Mouse (Mus musculus) embryonic facial prominence, embryonic 11.5 days (tissue): Measurements from ENCODE around the gene Prmt1. TPM values are rescaled to one million over a fixed set of nuclear protein-coding genes. Genes with fewer than 3 reads are reported as not detected.

Source experiments
- ATAC-seq: fragments of 200-750 bp; cut with Nextera tagmentation; replicated peaks from 2 replicates; pipeline ENCODE4 v1.8.0; 2017; ENCODE audit warnings: low read depth; ENCODE audit not compliant: insufficient number of reproducible peaks, low FRiP score, low TSS enrichment
- DNase-seq: peaks from one replicate; pipeline ENCODE4 v3.0.0-alpha.2; 2015; ENCODE audit warnings: low spot score
- H3K27ac ChIP-seq: fragments of 300-500 bp; sonication (generic); replicated peaks from 2 replicates; pipeline ENCODE4 v1.5.1; 2014; ENCODE audit warnings: mild to moderate bottlenecking, low read depth, low read length, control low read depth
- H3K27me3 ChIP-seq: fragments of 300-500 bp; sonication (generic); 2 replicates; pipeline ENCODE4 v1.6.1; 2014; ENCODE audit warnings: mild to moderate bottlenecking, low read length, moderate library complexity, mixed read lengths; ENCODE audit not compliant: control insufficient read depth, insufficient read depth
- H3K36me3 ChIP-seq: fragments of 300-500 bp; sonication (generic); replicated peaks from 2 replicates; pipeline ENCODE4 v1.6.1; 2014; ENCODE audit warnings: low read depth, mild to moderate bottlenecking, low read length, moderate library complexity, mixed read lengths; ENCODE audit not compliant: control insufficient read depth, insufficient read depth
- H3K4me1 ChIP-seq: fragments of 300-500 bp; sonication (generic); 2 replicates; pipeline ENCODE4 v1.6.1; 2014; ENCODE audit warnings: low read length, mixed read lengths; ENCODE audit not compliant: control insufficient read depth, insufficient read depth
- H3K4me2 ChIP-seq: fragments of 300-500 bp; sonication (generic); 2 replicates; pipeline ENCODE4 v1.6.1; 2014; ENCODE audit warnings: low read depth, mild to moderate bottlenecking, control low read depth, low read length, moderate library complexity
- H3K4me3 ChIP-seq: fragments of 300-500 bp; sonication (generic); 2 replicates; pipeline ENCODE4 v1.5.1; 2014; ENCODE audit warnings: low read depth, low read length, control low read depth
- H3K9ac ChIP-seq: fragments of 300-500 bp; sonication (generic); replicated peaks from 2 replicates; pipeline ENCODE4 v1.6.1; 2014; ENCODE audit warnings: mild to moderate bottlenecking, control low read depth, low read length
- H3K9me3 ChIP-seq: fragments of 300-500 bp; sonication (generic); replicated peaks from 2 replicates; pipeline ENCODE4 v1.6.1; 2016; ENCODE audit warnings: mild to moderate bottlenecking, low read length, inconsistent platforms, mixed read lengths; ENCODE audit not compliant: control insufficient read depth
- WGBS: fragments of 180-500 bp; shearing (Covaris S2); extraction: QIAGEN DNeasy Blood & Tissue Kit; methylation state at CpG from one replicate; pipeline ENCODE4 v1.1.7; 2014; 5-methylcytosine and 5-hydroxymethylcytosine counted together
- polyA plus RNA-seq: library from polyadenylated mRNA; unstranded; fragments of >200 nt; fragmentation: Nextera tagmentation; extraction: Ambion mirVana; gene quantifications from 2 replicates; pipeline ENCODE4 v1.2.1, GENCODE M21; 2014

The Prmt1 gene
- 289 and 293 TPM in 2 replicates for polyA plus RNA-seq

GRCm38 (mm10) chr7:44986192-44986878 lies at the start of gene Prmt1:
Gene Prmt1, minus strand, starts transcription at chr7:44986568.
- Histone ChIP-seq H3K27ac (peak within 1 kb of the TSS; percentile 96), H3K4me3 (peak within 1 kb of the TSS; percentile 98), H3K4me2 (peak within 1 kb of the TSS; percentile 57), H3K9ac (peak within 1 kb of the TSS; percentile 99), H3K9me3 (no peaks in the 10 kb centered on the region), H3K36me3 (peaks cover 12% of the 10 kb centered on the region), H3K4me1 (peaks cover 7% of the 10 kb centered on the region), H3K27me3 (no peaks in the 10 kb centered on the region)
- DNase-seq (peak; percentile 99), ATAC-seq (peak; percentile 95)
- WGBS = under 1% methylated on average over 42 of the region's 42 CpGs

DNA sequence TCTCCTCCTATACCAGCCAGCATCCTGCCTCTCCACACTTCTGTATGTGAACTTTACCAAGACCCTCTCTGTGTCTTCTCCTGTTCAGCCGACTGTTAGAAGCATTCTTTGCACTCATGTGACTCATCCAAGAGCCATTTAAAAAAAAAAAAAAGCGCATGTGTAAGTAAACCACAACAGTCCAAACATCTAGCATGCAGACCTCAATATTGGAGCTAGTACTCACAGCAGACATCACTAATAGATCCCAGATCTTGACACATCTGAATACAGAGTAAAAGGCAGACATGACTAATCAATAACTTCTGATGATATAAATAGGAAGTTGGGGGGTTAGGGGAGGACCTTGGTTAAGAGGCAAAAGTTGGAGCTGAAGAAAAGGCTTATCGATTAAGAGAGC lies 49.3 kb upstream of the Prmt1 start:
- Histone ChIP-seq H3K4me3 (no peak overlapping the region), H3K27ac (no peak overlapping the region), H3K9me3 (no peaks in the 10 kb centered on the region), H3K4me2 (no peak overlapping the region), H3K4me1 (no peaks in the 10 kb centered on the region), H3K27me3 (no peaks in the 10 kb centered on the region), H3K9ac (no peak overlapping the region), H3K36me3 (peaks cover 42% of the 10 kb centered on the region)
- DNase-seq = no peak
- 91% methylated on average over 3 of the region's 3 CpGs for WGBS
- no peak for ATAC-seq

DNA sequence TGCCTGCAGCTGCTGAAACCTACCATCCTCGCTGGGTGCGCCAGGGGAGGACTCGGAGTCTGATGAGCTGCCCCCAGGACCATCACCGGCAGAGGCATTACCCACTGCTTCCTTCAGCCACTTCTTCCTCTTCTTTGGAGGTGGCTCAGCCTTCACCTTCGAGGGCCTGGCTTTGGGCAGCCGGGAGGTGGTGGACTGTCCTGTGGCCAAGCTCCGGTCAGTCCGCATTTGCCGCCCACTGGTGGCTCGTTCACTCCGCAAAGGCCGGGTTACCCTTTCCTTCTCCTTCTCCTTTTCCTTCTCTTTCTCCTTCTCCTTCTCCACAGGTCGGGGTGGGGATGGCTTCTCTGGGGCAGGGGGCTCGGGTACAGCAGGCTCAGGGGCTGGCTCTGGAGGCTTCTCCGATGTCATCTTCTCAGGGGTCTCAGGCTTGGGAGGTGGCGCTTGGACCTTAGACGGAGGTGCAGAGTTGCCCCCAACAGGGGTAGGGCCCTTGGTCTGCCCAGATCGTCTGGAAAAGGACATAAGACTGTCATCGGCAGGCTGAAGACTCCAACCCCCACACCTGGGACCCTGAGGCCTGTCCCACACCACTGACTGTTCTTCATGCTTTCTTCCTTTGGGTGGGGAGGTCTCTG lies 47.5 kb upstream of the Prmt1 start:
- DNase-seq = no peak
- WGBS = 93% methylated on average over 19 of the region's 19 CpGs

GRCm38 (mm10) chr7:45030857-45031256 lies 44.5 kb upstream of the Prmt1 start:
- Histone ChIP-seq H3K4me3 (no peak overlapping the region), H3K9me3 (no peaks in the 10 kb centered on the region), H3K27me3 (no peaks in the 10 kb centered on the region), H3K36me3 (peaks cover 57% of the 10 kb centered on the region), H3K4me2 (no peak overlapping the region), H3K27ac (no peak overlapping the region), H3K4me1 (no peaks in the 10 kb centered on the region), H3K9ac (no peak overlapping the region)
- no peak for ATAC-seq
- DNase-seq = no peak
- WGBS = 95% methylated on average over 8 of the region's 8 CpGs

More for the DNA sequence above, 47.5 kb upstream of the Prmt1 start:
- Histone ChIP-seq H3K27ac (no peak overlapping the region), H3K36me3 (peaks cover 53% of the 10 kb centered on the region), H3K27me3 (no peaks in the 10 kb centered on the region), H3K4me2 (no peak overlapping the region), H3K9ac (no peak overlapping the region), H3K4me1 (no peaks in the 10 kb centered on the region), H3K4me3 (no peak overlapping the region), H3K9me3 (no peaks in the 10 kb centered on the region)
- no peak for ATAC-seq

GRCm38 (mm10) chr7:45029995-45030394 lies 43.6 kb upstream of the Prmt1 start:
- H3K4me1 ChIP-seq = no peaks in the 10 kb centered on the region
- 93% methylated on average over 6 of the region's 6 CpGs for WGBS
- ATAC-seq (no peak), DNase-seq (no peak)
- no peak overlapping the region for H3K4me3 ChIP-seq
- H3K36me3 ChIP-seq = peaks cover 56% of the 10 kb centered on the region
- no peaks in the 10 kb centered on the region for H3K27me3 ChIP-seq
- H3K4me2 ChIP-seq = no peak overlapping the region
- H3K27ac ChIP-seq = no peak overlapping the region
- no peak overlapping the region for H3K9ac ChIP-seq
- no peaks in the 10 kb centered on the region for H3K9me3 ChIP-seq

- no peak overlapping the region for H3K4me2 ChIP-seq
- DNase-seq = no peak
- H3K4me1 ChIP-seq = no peaks in the 10 kb centered on the region
- WGBS = 94% methylated on average over 11 of the region's 11 CpGs
- no peak overlapping the region for H3K27ac ChIP-seq
- peaks cover 44% of the 10 kb centered on the region for H3K36me3 ChIP-seq
- no peak overlapping the region for H3K9ac ChIP-seq
- H3K9me3 ChIP-seq = no peaks in the 10 kb centered on the region
- no peak overlapping the region for H3K4me3 ChIP-seq
- ATAC-seq = no peak
- H3K27me3 ChIP-seq = no peaks in the 10 kb centered on the region
Observed at GRCm38 (mm10) chr7:45028351-45028750, 42.0 kb upstream of the Prmt1 start.

DNA sequence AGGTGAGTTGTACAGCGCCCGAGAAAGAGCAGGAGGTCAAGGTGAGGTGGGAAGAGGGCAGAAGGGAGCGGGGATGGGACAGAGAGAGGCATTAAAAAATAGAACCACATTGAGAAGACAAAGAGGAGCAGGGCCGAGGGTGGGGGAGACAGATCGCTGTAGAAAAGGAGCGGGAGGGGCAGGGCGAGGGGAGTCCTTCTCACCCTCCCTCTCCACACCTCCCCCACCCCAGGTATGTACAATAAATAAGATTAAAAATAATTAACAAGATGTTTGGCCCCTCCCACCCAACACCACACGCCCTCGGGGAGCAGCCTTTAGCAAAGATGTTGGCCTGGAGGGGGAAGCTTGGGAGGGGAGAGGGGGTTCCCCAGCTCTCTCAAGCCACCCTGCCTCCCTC lies 41.4 kb upstream of the Prmt1 start:
- Histone ChIP-seq H3K4me3 (no peak overlapping the region), H3K4me1 (no peaks in the 10 kb centered on the region), H3K27ac (no peak overlapping the region), H3K36me3 (peaks cover 38% of the 10 kb centered on the region), H3K9me3 (no peaks in the 10 kb centered on the region), H3K9ac (no peak overlapping the region), H3K27me3 (no peaks in the 10 kb centered on the region), H3K4me2 (no peak overlapping the region)
- 93% methylated on average over 9 of the region's 9 CpGs for WGBS
- no peak for DNase-seq
- ATAC-seq = no peak

GRCm38 (mm10) chr7:45026256-45026655 lies 39.9 kb upstream of the Prmt1 start:
- Histone ChIP-seq H3K27me3 (no peaks in the 10 kb centered on the region), H3K4me1 (no peaks in the 10 kb centered on the region), H3K9ac (no peak overlapping the region), H3K4me3 (no peak overlapping the region), H3K27ac (no peak overlapping the region), H3K4me2 (no peak overlapping the region), H3K36me3 (peaks cover 32% of the 10 kb centered on the region), H3K9me3 (no peaks in the 10 kb centered on the region)
- ATAC-seq = 0 out of 2 replicates have a peak, but pooled peaks have one; percentile 19
- 50% methylated on average over 2 of the region's 2 CpGs for WGBS
- DNase-seq = no peak
